In genomic region chr8:122018046-122018831, GRCm38 (mm10) we compare ENCODE assay signal across 9 mouse cellular contexts.
DNase-seq lines count a peak whose midpoint lies in the region; ATAC-seq and TF ChIP-seq lines count a peak whose summit lies in the region.
"Had no signal": no experiment of that assay in that cellular context is flagged by ENCODE, and none has a peak within 500 bp of the region (broad histone marks: within the 10 kb centered on the region; RNA-seq: fewer than 3 reads in every experiment).

No protein-coding gene starts in this region.

- no peak for TF ChIP-seq CTCF in kidney, adult 2 months (conservative IDR thresholded peaks at IDR 0.05; ENCODE audit: insufficient read depth, insufficient read length, low read depth, low read length)

- no peak overlapping the region for H3K9ac ChIP-seq in kidney, embryonic 16.5 days (replicated peaks; ENCODE audit: low read length)
- H3K9ac ChIP-seq in embryonic facial prominence, embryonic 12.5 days = no peak overlapping the region
- H3K9ac ChIP-seq in heart, embryonic 11.5 days (ENCODE audit: low read depth, low read length) = no peak overlapping the region
- no peak overlapping the region for H3K9ac ChIP-seq in forebrain, embryonic 11.5 days (ENCODE audit: low read length)
- H3K9ac ChIP-seq in forebrain, embryonic 15.5 days (replicated peaks) = no peak overlapping the region
- H3K9ac ChIP-seq: midbrain, embryonic 12.5 days had no signal

- H3K4me2 ChIP-seq in kidney, embryonic 16.5 days (replicated peaks; ENCODE audit: low read depth, low read length) = no peak overlapping the region
- no peak overlapping the region for H3K4me2 ChIP-seq in embryonic facial prominence, embryonic 12.5 days (replicated peaks)
- no peak overlapping the region for H3K4me2 ChIP-seq in heart, embryonic 11.5 days
- no peak overlapping the region for H3K4me2 ChIP-seq in forebrain, embryonic 11.5 days (ENCODE audit: low read depth, low read length, severe bottlenecking)
- no peak overlapping the region for H3K4me2 ChIP-seq in forebrain, embryonic 15.5 days (replicated peaks)
- H3K4me2 ChIP-seq: midbrain, embryonic 12.5 days had no signal

- no peak overlapping the region for H3K27ac ChIP-seq in kidney, adult 2 months (ENCODE audit: insufficient read depth, low read depth, low read length)
- H3K27ac ChIP-seq in kidney, embryonic 16.5 days (ENCODE audit: low read length) = no peak overlapping the region
- peak overlapping the region; percentile 17; the same call in 1 of the 2 replicates for H3K27ac ChIP-seq in embryonic facial prominence, embryonic 12.5 days
- peak overlapping the region; percentile 66; the same call in 1 of the 2 replicates for H3K27ac ChIP-seq in heart, embryonic 11.5 days (ENCODE audit: low read depth, low read length)
- H3K27ac ChIP-seq in forebrain, embryonic 11.5 days (ENCODE audit: low read depth, low read length) = no peak overlapping the region
- no peak overlapping the region for H3K27ac ChIP-seq in forebrain, embryonic 15.5 days (replicated peaks)
- H3K27ac ChIP-seq: midbrain, embryonic 12.5 days had no signal

- no peaks in the 10 kb centered on the region for H3K36me3 ChIP-seq in kidney, adult 2 months (ENCODE audit: control insufficient read depth, insufficient read depth, low read length)
- peaks cover 14% of the 10 kb centered on the region for H3K36me3 ChIP-seq in kidney, embryonic 16.5 days (ENCODE audit: insufficient read depth, low read length)
- peaks cover 61% of the 10 kb centered on the region for H3K36me3 ChIP-seq in embryonic facial prominence, embryonic 12.5 days
- peaks cover 3% of the 10 kb centered on the region for H3K36me3 ChIP-seq in heart, embryonic 11.5 days (ENCODE audit: control insufficient read depth, insufficient read depth, low read length)
- peaks cover 3% of the 10 kb centered on the region; the same call in 1 of the 2 replicates for H3K36me3 ChIP-seq in forebrain, embryonic 11.5 days (ENCODE audit: control insufficient read depth, insufficient read depth, low read length)
- H3K36me3 ChIP-seq in forebrain, embryonic 15.5 days = no peaks in the 10 kb centered on the region

- TF ChIP-seq POLR2A in kidney, adult 2 months (IDR thresholded peaks at IDR 0.05; ENCODE audit: low read depth, low read length) = no peak

- intact Hi-C loops in left cerebral cortex, postnatal 4 days (cut with DNase I) = no loop called here

- no peak for ATAC-seq in kidney, embryonic 16.5 days (ENCODE audit: low FRiP score, low TSS enrichment)
- ATAC-seq in embryonic facial prominence, embryonic 12.5 days (ENCODE audit: insufficient number of reproducible peaks, insufficient read depth, low FRiP score, low TSS enrichment) = no peak
- ATAC-seq in heart, embryonic 11.5 days (replicated peaks; ENCODE audit: insufficient number of reproducible peaks, low FRiP score, low TSS enrichment) = no peak
- no peak for ATAC-seq in forebrain, embryonic 11.5 days (replicated peaks; ENCODE audit: low FRiP score)
- ATAC-seq in forebrain, embryonic 15.5 days (replicated peaks) = no peak

- 79% methylated on average over 22 of the region's 22 CpGs for WGBS in kidney, adult 2 months
- WGBS in kidney, embryonic 16.5 days = 68% methylated on average over 22 of the region's 22 CpGs
- 68% methylated on average over 22 of the region's 22 CpGs for WGBS in embryonic facial prominence, embryonic 12.5 days
- WGBS in heart, embryonic 11.5 days (ENCODE audit: insufficient replicate concordance) = 62% methylated on average over 22 of the region's 22 CpGs
- 92% methylated on average over 22 of the region's 22 CpGs for WGBS in forebrain, embryonic 11.5 days
- WGBS in forebrain, embryonic 15.5 days = 73% methylated on average over 22 of the region's 22 CpGs

- H3K4me1 ChIP-seq in kidney, adult 2 months (ENCODE audit: control insufficient read depth, insufficient read depth, low read length) = 0 out of 2 replicates have a peak, but pooled peaks cover 4% of the 10 kb centered on the region
- H3K4me1 ChIP-seq in kidney, embryonic 16.5 days (ENCODE audit: insufficient read depth, low read length) = no peaks in the 10 kb centered on the region
- H3K4me1 ChIP-seq in embryonic facial prominence, embryonic 12.5 days = 0 out of 2 replicates have a peak, but pooled peaks cover 12% of the 10 kb centered on the region
- H3K4me1 ChIP-seq in heart, embryonic 11.5 days (ENCODE audit: control insufficient read depth, insufficient read depth, low read length) = peaks cover 45% of the 10 kb centered on the region
- no peaks in the 10 kb centered on the region for H3K4me1 ChIP-seq in forebrain, embryonic 11.5 days (replicated peaks; ENCODE audit: control insufficient read depth, insufficient read depth, low read length)
- H3K4me1 ChIP-seq in forebrain, embryonic 15.5 days = peaks cover 31% of the 10 kb centered on the region
- H3K4me1 ChIP-seq: midbrain, embryonic 12.5 days had no signal

- no peaks in the 10 kb centered on the region for H3K9me3 ChIP-seq in kidney, embryonic 16.5 days (ENCODE audit: low read length)
- no peaks in the 10 kb centered on the region for H3K9me3 ChIP-seq in embryonic facial prominence, embryonic 12.5 days
- H3K9me3 ChIP-seq in heart, embryonic 11.5 days (replicated peaks; ENCODE audit: control insufficient read depth, low read length) = no peaks in the 10 kb centered on the region
- no peaks in the 10 kb centered on the region for H3K9me3 ChIP-seq in forebrain, embryonic 11.5 days (ENCODE audit: control insufficient read depth, low read length)
- H3K9me3 ChIP-seq in forebrain, embryonic 15.5 days = no peaks in the 10 kb centered on the region
- H3K9me3 ChIP-seq: midbrain, embryonic 12.5 days had no signal

- no peak overlapping the region for H3K4me3 ChIP-seq in kidney, adult 2 months (ENCODE audit: insufficient read depth, low read depth, low read length)
- H3K4me3 ChIP-seq in kidney, embryonic 16.5 days (ENCODE audit: low read length) = no peak overlapping the region
- H3K4me3 ChIP-seq in embryonic facial prominence, embryonic 12.5 days = no peak overlapping the region
- H3K4me3 ChIP-seq in heart, embryonic 11.5 days (ENCODE audit: low read depth, low read length) = no peak overlapping the region
- no peak overlapping the region for H3K4me3 ChIP-seq in forebrain, embryonic 11.5 days (ENCODE audit: low read depth, low read length)
- H3K4me3 ChIP-seq in forebrain, embryonic 15.5 days = no peak overlapping the region
- H3K4me3 ChIP-seq: midbrain, embryonic 12.5 days had no signal

- H3K27me3 ChIP-seq in kidney, adult 2 months (replicated peaks; ENCODE audit: control insufficient read depth, insufficient read depth, low read length) = no peaks in the 10 kb centered on the region
- no peaks in the 10 kb centered on the region for H3K27me3 ChIP-seq in kidney, embryonic 16.5 days (ENCODE audit: insufficient read depth, low read length)
- no peaks in the 10 kb centered on the region for H3K27me3 ChIP-seq in embryonic facial prominence, embryonic 12.5 days
- H3K27me3 ChIP-seq in heart, embryonic 11.5 days (ENCODE audit: control insufficient read depth, insufficient read depth, low read length) = no peaks in the 10 kb centered on the region
- H3K27me3 ChIP-seq in forebrain, embryonic 11.5 days (ENCODE audit: control insufficient read depth, insufficient read depth, low read length) = no peaks in the 10 kb centered on the region
- H3K27me3 ChIP-seq in forebrain, embryonic 15.5 days = no peaks in the 10 kb centered on the region
- H3K27me3 ChIP-seq: midbrain, embryonic 12.5 days had no signal

- DNase-seq in kidney, adult 2 months = peak; percentile 37
- DNase-seq in left cerebral cortex, postnatal 4 days = peak; percentile 47
- DNase-seq in cerebellum, postnatal 4 days (ENCODE audit: low spot score in 2 of 2) = no peak
- no peak for DNase-seq in forebrain, embryonic 11.5 days (ENCODE audit: low spot score)

Comparison
In these comparisons a context has a peak if more than half of its experiments do, and no peak if none do; other contexts are left out.
1. DNase-seq: peak in kidney, adult 2 months (single experiment) and left cerebral cortex, postnatal 4 days (single experiment); none in cerebellum, postnatal 4 days (0 of 2) and forebrain, embryonic 11.5 days (single experiment).
2. H3K27ac ChIP-seq: peak in embryonic facial prominence, embryonic 12.5 days (single experiment) and heart, embryonic 11.5 days (single experiment); none in kidney, adult 2 months (single experiment), kidney, embryonic 16.5 days (single experiment), forebrain, embryonic 11.5 days (single experiment) and forebrain, embryonic 15.5 days (single experiment).